Mouse (Mus musculus) Patski (cell line): ENCODE measurements around the gene Ube4b. TPM values are rescaled to one million over a fixed set of nuclear protein-coding genes. Genes with fewer than 3 reads are reported as not detected.
"Not testable (repeated sequence)": the region's sequence is repeated elsewhere in the genome, so short reads cannot be mapped to it uniquely, and the experiment has no call there.

Source experiments
- ATAC-seq: fragments of 100-300 bp; one replicate; pipeline ENCODE4 v1.8.0; 2021
- CTCF ChIA-PET: fragments of 350-600 bp; sonication (Branson Sonifier 250); formaldehyde crosslinking; loops from one replicate; lab custom pipeline; 2022; ENCODE audit warnings: inconsistent platforms; lab: Charles Lee
- POLR2A ChIA-PET: fragments of 350-600 bp; sonication (Branson Sonifier 250); formaldehyde crosslinking; loops from one replicate; lab custom pipeline; 2022; ENCODE audit warnings: antibody characterized with exemption, inconsistent platforms; lab: Charles Lee
- DNase-seq: peaks from one replicate; pipeline ENCODE4 v3.0.0-alpha.2; 2011; ENCODE audit warnings: low read depth, low spot score
- H3K27me3 ChIP-seq: fragments of 371-371 bp; one replicate; pipeline ENCODE4 v1.5.1; 2021
- CTCF ChIP-seq: fragments of 100-300 bp; IDR thresholded peaks from one replicate; pipeline ENCODE4 v1.5.1; 2021
- in situ Hi-C: fragments of 300-500 bp; cut with MboI; formaldehyde crosslinking; loops from 3 replicates; pipeline ENCODE4 v1.11.1; 2018; ENCODE audit warnings: low pct_unique_long_range_greater_than_20kb, mixed read lengths
- polyA plus RNA-seq: library from polyadenylated mRNA; unstranded; gene quantifications from one replicate; pipeline ENCODE4 v1.2.3, GENCODE M21; 2021

Gene Ube4b
- polyA plus RNA-seq = 63.9 TPM

- ATAC-seq (peak; percentile 83), DNase-seq (peak; percentile 69)
- ChIA-PET POLR2A (interaction anchor here (1.2 kb wide), 1 partner anchor 25 kb away, joined by 4 read pairs; no protein-coding TSS in a partner anchor), CTCF (no interaction called here)
- in situ Hi-C loops = no loop called here
- H3K27me3 ChIP-seq = no peaks in the 10 kb centered on the region
- no peak for TF ChIP-seq CTCF
Observed at GRCm38 (mm10) chr4:149426325-149427199, at the start of gene Ube4b. Gene Ube4b (minus strand): TSS chr4:149426749.

DNA sequence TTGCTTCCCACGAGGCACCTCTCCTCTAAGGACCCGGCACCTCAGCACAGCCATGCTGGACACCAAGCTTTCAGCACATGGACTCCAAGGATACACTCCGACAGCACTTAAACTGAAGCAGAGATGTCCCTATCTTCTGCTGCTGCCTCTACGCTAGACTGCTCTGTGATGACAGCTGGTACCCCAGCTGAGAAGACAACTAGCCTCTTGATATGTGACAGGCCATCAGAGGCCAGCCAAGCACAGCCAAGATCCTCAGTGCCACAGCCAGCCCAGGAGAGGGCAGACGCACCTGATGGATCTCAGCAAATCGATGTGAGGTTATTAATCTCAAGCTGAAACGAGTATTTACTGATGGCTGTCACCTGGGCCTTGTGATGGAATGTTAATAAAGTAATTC is 48.5 kb upstream of the Ube4b start:
- TF ChIP-seq CTCF = no peak
- CTCF ChIA-PET = interaction anchor here (1.1 kb wide), 1 partner anchor 12 kb away, joined by 3 read pairs; no protein-coding TSS in a partner anchor
- DNase-seq (no peak), ATAC-seq (no peak)
- POLR2A ChIA-PET = interaction anchor here (0.9 kb wide), 1 partner anchor 117 kb away, joined by 3 read pairs; no protein-coding TSS in a partner anchor
- in situ Hi-C loops = no loop called here
- H3K27me3 ChIP-seq = no peaks in the 10 kb centered on the region

DNA sequence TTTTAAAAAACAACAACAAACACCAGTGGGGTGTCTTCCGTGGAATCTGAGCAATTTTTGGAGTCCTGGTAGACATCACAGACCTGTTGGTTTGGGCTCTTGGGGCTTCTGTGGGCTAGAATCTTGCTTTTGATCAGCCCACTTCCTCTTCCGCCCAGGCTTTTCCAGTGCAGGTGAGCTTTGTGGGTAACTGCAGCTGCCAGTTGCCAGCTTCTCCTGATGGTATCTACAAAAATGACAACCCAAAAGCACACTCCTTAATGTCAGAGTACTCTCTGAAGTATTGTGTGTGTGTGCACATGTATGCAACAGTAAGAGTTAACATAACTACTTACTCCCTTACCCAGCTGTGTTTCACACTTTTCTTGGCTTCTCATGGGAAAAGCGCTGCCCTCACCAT is 43.0 kb upstream of the Ube4b start:
- DNase-seq = no peak
- no peak for ATAC-seq
- ChIA-PET POLR2A (no interaction called here), CTCF (no interaction called here)
- H3K27me3 ChIP-seq = no peaks in the 10 kb centered on the region
- no peak for TF ChIP-seq CTCF
- in situ Hi-C loops = no loop called here

DNA sequence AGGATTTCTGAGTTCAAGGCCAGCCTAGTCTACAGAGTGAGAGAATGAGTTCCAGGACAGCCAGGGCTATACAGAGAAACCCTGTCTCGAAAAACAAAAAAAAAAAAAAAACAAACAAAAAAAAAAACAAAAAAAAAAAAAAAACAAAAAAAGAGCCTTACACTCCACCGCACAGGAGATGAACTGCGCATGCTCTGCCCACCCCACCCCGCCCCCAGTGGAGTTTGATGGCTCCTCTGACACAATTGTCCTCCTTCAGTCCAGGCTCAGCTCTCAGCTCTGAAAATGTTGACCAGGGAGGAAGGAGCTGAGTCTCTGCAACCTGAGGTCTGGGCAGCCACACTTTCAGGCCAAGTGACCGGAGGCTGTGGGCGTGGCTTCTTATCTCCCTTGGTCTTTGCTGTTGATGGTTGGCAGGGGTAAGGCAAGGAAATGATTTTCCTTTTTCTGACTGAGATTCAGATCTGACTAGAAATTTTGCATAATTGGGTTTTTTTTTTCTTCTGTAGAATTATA is 36.9 kb upstream of the Ube4b start:
- no peak for ATAC-seq
- no peak for TF ChIP-seq CTCF

DNA sequence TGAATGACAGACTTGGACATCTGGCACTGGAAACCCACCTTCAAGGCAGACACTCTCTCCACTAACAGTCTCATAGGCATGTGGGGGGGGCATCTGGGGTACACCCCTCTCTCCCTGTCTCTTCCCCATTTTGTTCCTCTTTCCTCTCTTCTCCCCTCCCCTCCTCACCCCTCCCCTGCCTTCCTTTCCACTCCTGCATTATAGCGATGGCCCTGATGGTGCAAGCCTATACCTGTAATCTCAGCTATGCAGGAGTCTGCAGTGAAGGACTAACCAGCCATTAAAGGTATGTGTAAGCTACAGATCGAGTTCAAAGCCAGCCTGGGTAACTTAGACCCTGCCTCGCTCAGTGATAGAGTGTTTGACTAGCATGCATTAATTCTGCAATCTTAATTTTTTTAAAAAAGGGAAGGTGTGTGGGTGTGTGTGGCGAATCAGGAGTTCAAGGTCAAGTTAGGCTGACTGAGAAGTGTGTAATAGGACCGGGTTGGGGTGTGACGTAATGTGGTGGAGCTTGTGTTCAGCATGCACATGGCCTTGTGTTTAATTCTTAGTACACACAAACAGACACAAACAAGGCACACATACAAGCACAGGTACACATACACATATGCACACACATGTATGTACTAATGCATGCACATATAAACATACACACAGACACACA is 35.9 kb upstream of the Ube4b start:
- ATAC-seq (no peak), DNase-seq (no peak)
- TF ChIP-seq CTCF = no peak
- POLR2A ChIA-PET = no interaction called here
- CTCF ChIA-PET = no interaction called here
- in situ Hi-C loops = no loop called here
- no peaks in the 10 kb centered on the region for H3K27me3 ChIP-seq

More for the DNA sequence above, 36.9 kb upstream of the Ube4b start:
- in situ Hi-C loops = no loop called here
- DNase-seq = no peak
- CTCF ChIA-PET = no interaction called here
- POLR2A ChIA-PET = no interaction called here
- no peaks in the 10 kb centered on the region for H3K27me3 ChIP-seq

DNA sequence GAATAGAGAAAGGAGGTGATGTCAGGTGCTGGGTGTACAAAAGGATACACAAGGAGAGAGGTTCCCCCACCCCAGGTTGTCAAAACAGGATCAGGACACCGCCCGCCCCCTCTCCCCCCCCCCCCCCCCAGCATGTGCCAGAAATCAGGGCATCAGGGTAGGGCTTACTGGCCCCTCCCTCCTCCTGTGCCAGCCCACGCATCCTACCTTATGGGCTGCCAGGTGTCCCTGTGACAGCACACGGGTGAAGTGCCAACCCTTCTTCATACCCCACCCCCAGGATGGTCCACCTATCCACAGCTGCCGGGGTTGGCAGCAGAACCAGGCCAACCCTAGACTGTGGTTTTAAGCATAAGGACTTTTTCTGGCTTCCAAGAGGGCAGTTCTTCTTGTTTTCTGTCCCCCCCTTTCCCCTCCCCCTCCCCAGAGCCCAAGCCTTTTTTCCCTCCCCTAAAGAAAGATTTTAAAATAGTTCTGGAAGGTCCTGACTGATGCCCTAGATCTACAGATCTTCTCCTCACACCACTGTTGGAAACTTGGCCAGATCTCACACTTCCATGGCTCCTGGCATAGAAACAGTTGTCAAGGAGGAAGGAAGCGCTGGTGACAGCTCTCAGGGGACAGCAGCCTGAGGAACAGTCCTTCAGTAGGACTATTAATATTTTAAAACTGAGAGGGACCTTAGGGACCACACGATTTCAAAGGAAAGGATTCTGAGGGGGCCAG is 35.2 kb upstream of the Ube4b start:
- POLR2A ChIA-PET = no interaction called here
- no peaks in the 10 kb centered on the region for H3K27me3 ChIP-seq
- in situ Hi-C loops = no loop called here
- DNase-seq (no peak), ATAC-seq (no peak)
- CTCF ChIA-PET = no interaction called here
- no peak for TF ChIP-seq CTCF

DNA sequence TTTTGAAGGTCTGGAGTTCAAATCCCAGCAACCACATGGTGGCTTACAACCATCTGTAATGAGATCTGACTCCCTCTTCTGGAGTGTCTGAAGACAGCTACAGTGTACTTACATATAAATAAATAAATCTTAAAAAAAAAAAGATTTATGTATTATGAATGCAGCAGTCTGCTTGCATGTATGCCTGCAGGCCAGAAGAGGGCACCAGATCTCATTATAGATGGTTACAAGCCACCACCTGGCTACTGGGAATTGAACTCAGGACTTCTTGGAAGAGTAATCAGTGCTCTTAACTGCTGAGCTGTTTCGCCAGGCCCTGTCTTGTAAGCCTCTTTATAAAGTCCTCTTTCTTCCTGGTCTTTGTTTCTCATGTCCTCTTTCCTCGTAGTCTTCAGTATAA is 33.9 kb upstream of the Ube4b start:
- ATAC-seq, H3K27me3 ChIP-seq, CTCF ChIA-PET, DNase-seq, in situ Hi-C loops, POLR2A ChIA-PET: not testable (repeated sequence)

DNA sequence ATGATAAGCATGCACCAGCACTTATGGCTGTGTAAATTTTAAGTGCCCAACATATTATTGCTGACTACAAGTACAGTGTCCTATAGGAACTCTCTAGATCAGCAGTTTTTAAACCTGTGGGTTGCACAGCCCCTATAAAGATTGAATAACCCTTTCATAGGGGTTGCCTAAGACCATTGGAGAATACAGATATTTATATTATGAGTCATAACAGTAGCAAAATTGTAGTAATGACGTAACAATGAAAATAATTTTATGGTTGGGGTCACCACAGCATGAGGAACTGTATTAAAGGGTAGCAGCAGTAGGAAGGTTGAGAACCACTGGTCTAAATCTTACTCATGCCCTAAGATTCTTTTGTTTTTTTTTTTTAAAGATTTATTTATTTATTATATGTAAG is 32.9 kb upstream of the Ube4b start:
- DNase-seq (no peak), ATAC-seq (no peak)
- POLR2A ChIA-PET = no interaction called here
- CTCF ChIA-PET = no interaction called here
- no peak for TF ChIP-seq CTCF
- H3K27me3 ChIP-seq = no peaks in the 10 kb centered on the region
- in situ Hi-C loops = no loop called here

DNA sequence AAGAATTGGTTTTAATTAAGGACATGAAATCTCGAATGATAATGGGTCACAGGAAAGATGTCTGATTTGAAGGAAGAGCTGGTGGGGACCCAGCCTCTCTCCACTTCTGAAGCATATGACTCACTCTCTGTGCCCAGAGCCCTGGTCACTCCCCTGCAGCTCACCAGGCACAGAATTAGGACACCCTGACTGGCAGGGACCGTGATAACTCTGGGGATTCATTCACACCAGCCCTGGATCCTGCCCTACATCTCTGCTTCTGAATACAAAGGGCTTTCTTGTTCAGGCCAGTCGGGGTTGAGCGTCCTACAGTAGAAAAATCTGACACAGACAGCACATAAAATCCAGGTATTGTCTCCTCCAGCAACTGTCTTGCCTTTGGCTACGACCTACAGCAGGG is 32.0 kb upstream of the Ube4b start:
- DNase-seq (no peak), ATAC-seq (no peak)
- ChIA-PET POLR2A (interaction anchor here (0.6 kb wide), 1 partner anchor 39 kb away, joined by 3 read pairs; no protein-coding TSS in a partner anchor), CTCF (no interaction called here)
- no peaks in the 10 kb centered on the region for H3K27me3 ChIP-seq
- in situ Hi-C loops = no loop called here
- TF ChIP-seq CTCF = no peak

DNA sequence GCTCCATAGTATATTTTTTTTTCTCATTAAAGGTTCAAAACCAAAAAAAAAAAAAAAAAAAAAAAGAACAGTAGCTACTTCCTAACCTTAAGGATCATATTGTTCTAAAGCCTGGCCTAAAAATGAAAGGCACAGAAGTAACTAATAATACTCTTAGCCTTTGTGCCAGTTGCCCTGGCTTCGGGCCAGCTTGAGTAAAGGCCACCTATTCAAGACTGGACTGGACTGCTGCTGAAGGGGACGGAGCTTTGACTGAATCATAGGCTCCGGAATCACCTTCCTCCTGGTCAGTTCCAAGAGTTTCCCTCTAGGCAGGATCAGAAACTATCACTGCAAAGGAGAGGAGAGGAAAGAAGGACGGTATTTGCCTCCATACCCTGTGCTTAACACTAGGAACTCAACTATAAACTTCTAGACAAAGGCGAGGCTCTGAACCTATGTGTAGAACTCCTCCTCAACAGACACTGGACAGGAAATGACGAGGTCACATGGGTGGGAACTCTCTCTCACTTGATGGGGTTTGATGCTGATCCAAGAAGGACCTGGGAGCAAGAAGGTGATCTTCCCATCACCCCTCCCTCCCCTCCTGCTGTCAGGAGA is 31.4 kb upstream of the Ube4b start:
- ChIA-PET CTCF (interaction anchor here (0.7 kb wide), 1 partner anchor 13 kb away, joined by 3 read pairs; no protein-coding TSS in a partner anchor), POLR2A (no interaction called here)
- DNase-seq = no peak
- ATAC-seq = no peak
- H3K27me3 ChIP-seq = no peaks in the 10 kb centered on the region
- TF ChIP-seq CTCF = no peak
- in situ Hi-C loops = no loop called here

DNA sequence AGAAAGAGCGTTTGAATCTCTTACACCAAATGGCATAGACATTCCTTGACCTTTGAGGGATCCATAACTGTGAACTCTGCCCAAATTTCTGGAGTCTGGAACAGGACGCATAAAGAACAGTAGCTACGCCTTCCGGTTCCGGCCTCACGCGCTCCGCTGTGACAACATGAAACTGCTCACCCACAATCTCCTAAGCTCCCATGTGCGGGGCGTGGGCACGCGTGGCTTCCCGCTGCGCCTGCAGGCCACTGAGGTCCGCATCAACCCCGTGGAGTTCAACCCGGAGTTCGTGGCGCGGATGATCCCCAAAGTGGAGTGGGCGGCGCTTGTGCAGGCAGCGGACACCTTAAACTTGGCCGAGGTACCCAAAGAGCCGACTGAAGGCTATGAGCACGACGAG is 30.6 kb upstream of the Ube4b start:
- POLR2A ChIA-PET, DNase-seq, ATAC-seq, in situ Hi-C loops, H3K27me3 ChIP-seq: not testable (repeated sequence)
- CTCF ChIA-PET = interaction anchor here (0.7 kb wide), 1 partner anchor 12 kb away, joined by 3 read pairs; no protein-coding TSS in a partner anchor
